Mouse (Mus musculus): ENCODE data around the gene Cinp. TPM values are rescaled to one million over a fixed set of nuclear protein-coding genes. Genes with fewer than 3 reads are reported as not detected.

Cinp gene
- polyA plus RNA-seq, 1 experiment from 2014 or later = 74.3 TPM

GRCm38 (mm10) chr12:110891887-110892286 is 2.9 kb upstream of the Cinp start:
- no peaks in the 10 kb centered on the region for H3K27me3 ChIP-seq
- 93% methylated on average over 1 of the region's 1 CpGs for WGBS
- no peak for ATAC-seq (ENCODE audit: insufficient number of reproducible peaks, insufficient read depth, low FRiP score, low TSS enrichment, low read depth)
- H3K36me3 ChIP-seq = 0 out of 2 replicates have a peak, but pooled peaks cover 2% of the 10 kb centered on the region
- H3K27ac ChIP-seq = no peak overlapping the region
- no peak overlapping the region for H3K4me3 ChIP-seq
- H3K9ac ChIP-seq = no peak overlapping the region
- no peak overlapping the region for H3K4me2 ChIP-seq
- H3K9me3 ChIP-seq = no peaks in the 10 kb centered on the region
- peaks cover 17% of the 10 kb centered on the region for H3K4me1 ChIP-seq

- Histone ChIP-seq H3K27ac (0 out of 2 replicates have a peak overlapping the region, but pooled peaks have one; percentile 85), H3K27me3 (no peaks in the 10 kb centered on the region), H3K4me1 (peaks cover 17% of the 10 kb centered on the region), H3K4me3 (peak overlapping the region; percentile 79), H3K9ac (peak overlapping the region; percentile 84), H3K9me3 (no peaks in the 10 kb centered on the region), H3K4me2 (peak overlapping the region; percentile 88), H3K36me3 (peaks cover 3% of the 10 kb centered on the region)
- WGBS = under 1% methylated on average over 25 of the region's 25 CpGs
- peak; percentile 26; the same call in 1 of the 2 replicates for ATAC-seq (ENCODE audit: insufficient number of reproducible peaks, insufficient read depth, low FRiP score, low TSS enrichment, low read depth)
These were observed 339 bp downstream of the Cinp start for GRCm38 (mm10) chr12:110888606-110889005.

GRCm38 (mm10) chr12:110888106-110888505 is 839 bp downstream of the Cinp start:
- 43% methylated on average over 12 of the region's 12 CpGs for WGBS
- no peaks in the 10 kb centered on the region for H3K27me3 ChIP-seq
- 0 out of 2 replicates have a peak overlapping the region, but pooled peaks have one; percentile 85 for H3K27ac ChIP-seq
- H3K4me1 ChIP-seq = peaks cover 17% of the 10 kb centered on the region
- H3K9me3 ChIP-seq = no peaks in the 10 kb centered on the region
- H3K9ac ChIP-seq = peak overlapping the region; percentile 84
- H3K4me3 ChIP-seq = peak overlapping the region; percentile 79
- H3K36me3 ChIP-seq = peaks cover 8% of the 10 kb centered on the region
- ATAC-seq (ENCODE audit: insufficient number of reproducible peaks, insufficient read depth, low FRiP score, low TSS enrichment, low read depth) = no peak
- peak overlapping the region; percentile 88 for H3K4me2 ChIP-seq

GRCm38 (mm10) chr12:110885251-110885650 is 3.7 kb downstream of the Cinp start:
- Histone ChIP-seq H3K9me3 (no peaks in the 10 kb centered on the region), H3K4me1 (peaks cover 15% of the 10 kb centered on the region), H3K9ac (no peak overlapping the region), H3K27ac (no peak overlapping the region), H3K27me3 (no peaks in the 10 kb centered on the region), H3K4me2 (no peak overlapping the region), H3K36me3 (peaks cover 34% of the 10 kb centered on the region), H3K4me3 (no peak overlapping the region)
- ATAC-seq (ENCODE audit: insufficient number of reproducible peaks, insufficient read depth, low FRiP score, low TSS enrichment, low read depth) = no peak
- WGBS = 97% methylated on average over 2 of the region's 2 CpGs

- Histone ChIP-seq H3K27me3 (no peaks in the 10 kb centered on the region), H3K27ac (no peak overlapping the region), H3K4me3 (no peak overlapping the region), H3K4me1 (no peaks in the 10 kb centered on the region), H3K9me3 (no peaks in the 10 kb centered on the region), H3K9ac (no peak overlapping the region), H3K4me2 (no peak overlapping the region), H3K36me3 (peaks cover 60% of the 10 kb centered on the region)
- no peak for ATAC-seq (ENCODE audit: insufficient number of reproducible peaks, insufficient read depth, low FRiP score, low TSS enrichment, low read depth)
- WGBS = 87% methylated on average over 7 of the region's 7 CpGs
These were observed 6.7 kb downstream of the Cinp start for GRCm38 (mm10) chr12:110882291-110882690.

- Histone ChIP-seq H3K27me3 (no peaks in the 10 kb centered on the region), H3K27ac (no peak overlapping the region), H3K36me3 (peaks cover 92% of the 10 kb centered on the region), H3K9me3 (no peaks in the 10 kb centered on the region), H3K4me3 (no peak overlapping the region), H3K4me2 (no peak overlapping the region), H3K4me1 (no peaks in the 10 kb centered on the region), H3K9ac (no peak overlapping the region)
- ATAC-seq (ENCODE audit: insufficient number of reproducible peaks, insufficient read depth, low FRiP score, low TSS enrichment, low read depth) = no peak
- WGBS = 88% methylated on average over 2 of the region's 2 CpGs
These were observed 13.6 kb downstream of the Cinp start for GRCm38 (mm10) chr12:110875351-110875750.

- 92% methylated on average over 5 of the region's 5 CpGs for WGBS
- Histone ChIP-seq H3K27me3 (no peaks in the 10 kb centered on the region), H3K4me2 (no peak overlapping the region), H3K9ac (no peak overlapping the region), H3K27ac (no peak overlapping the region), H3K36me3 (peaks cover 90% of the 10 kb centered on the region), H3K4me1 (no peaks in the 10 kb centered on the region), H3K4me3 (no peak overlapping the region), H3K9me3 (no peaks in the 10 kb centered on the region)
- ATAC-seq (ENCODE audit: insufficient number of reproducible peaks, insufficient read depth, low FRiP score, low TSS enrichment, low read depth) = no peak
These were observed 17.7 kb downstream of the Cinp start for GRCm38 (mm10) chr12:110871247-110871646.

- Histone ChIP-seq H3K27me3 (no peaks in the 10 kb centered on the region), H3K9ac (no peak overlapping the region), H3K4me1 (no peaks in the 10 kb centered on the region), H3K4me3 (no peak overlapping the region), H3K27ac (no peak overlapping the region), H3K36me3 (peaks cover 88% of the 10 kb centered on the region), H3K9me3 (no peaks in the 10 kb centered on the region), H3K4me2 (no peak overlapping the region)
- ATAC-seq (ENCODE audit: insufficient number of reproducible peaks, insufficient read depth, low FRiP score, low TSS enrichment, low read depth) = no peak
- WGBS = 92% methylated on average over 4 of the region's 4 CpGs
These were observed 18.8 kb downstream of the Cinp start for GRCm38 (mm10) chr12:110870107-110870506.

GRCm38 (mm10) chr12:110865989-110866388 is 23.0 kb downstream of the Cinp start:
- no peak overlapping the region for H3K27ac ChIP-seq
- peaks cover 81% of the 10 kb centered on the region for H3K36me3 ChIP-seq
- 0 out of 2 replicates have a peak overlapping the region, but pooled peaks have one; percentile 11 for H3K9ac ChIP-seq
- no peak overlapping the region for H3K4me3 ChIP-seq
- H3K27me3 ChIP-seq = no peaks in the 10 kb centered on the region
- no peak overlapping the region for H3K4me2 ChIP-seq
- ATAC-seq (ENCODE audit: insufficient number of reproducible peaks, insufficient read depth, low FRiP score, low TSS enrichment, low read depth) = no peak
- no peaks in the 10 kb centered on the region for H3K4me1 ChIP-seq
- H3K9me3 ChIP-seq = no peaks in the 10 kb centered on the region
- WGBS = 88% methylated on average over 10 of the region's 10 CpGs

- Histone ChIP-seq H3K27me3 (no peaks in the 10 kb centered on the region), H3K4me3 (no peak overlapping the region), H3K4me1 (no peaks in the 10 kb centered on the region), H3K4me2 (no peak overlapping the region), H3K9me3 (no peaks in the 10 kb centered on the region), H3K9ac (0 out of 2 replicates have a peak overlapping the region, but pooled peaks have one; percentile 11), H3K36me3 (peaks cover 78% of the 10 kb centered on the region), H3K27ac (no peak overlapping the region)
- no peak for ATAC-seq (ENCODE audit: insufficient number of reproducible peaks, insufficient read depth, low FRiP score, low TSS enrichment, low read depth)
- WGBS = 72% methylated on average over 6 of the region's 6 CpGs
These were observed 23.4 kb downstream of the Cinp start for GRCm38 (mm10) chr12:110865571-110865970.

GRCm38 (mm10) chr12:110864008-110864407 is 24.9 kb downstream of the Cinp start:
- Histone ChIP-seq H3K27ac (no peak overlapping the region), H3K36me3 (peaks cover 77% of the 10 kb centered on the region), H3K27me3 (no peaks in the 10 kb centered on the region), H3K4me1 (no peaks in the 10 kb centered on the region), H3K4me2 (no peak overlapping the region), H3K9ac (no peak overlapping the region), H3K9me3 (no peaks in the 10 kb centered on the region), H3K4me3 (no peak overlapping the region)
- 94% methylated on average over 6 of the region's 6 CpGs for WGBS
- ATAC-seq (ENCODE audit: insufficient number of reproducible peaks, insufficient read depth, low FRiP score, low TSS enrichment, low read depth) = no peak

GRCm38 (mm10) chr12:110861256-110861655 is 27.7 kb downstream of the Cinp start:
- H3K27me3 ChIP-seq = no peaks in the 10 kb centered on the region
- no peaks in the 10 kb centered on the region for H3K9me3 ChIP-seq
- H3K4me3 ChIP-seq = no peak overlapping the region
- H3K4me1 ChIP-seq = peaks cover 5% of the 10 kb centered on the region; the same call in 1 of the 2 replicates
- 63% methylated on average over 7 of the region's 7 CpGs for WGBS
- no peak overlapping the region for H3K9ac ChIP-seq
- H3K36me3 ChIP-seq = peaks cover 69% of the 10 kb centered on the region
- H3K4me2 ChIP-seq = no peak overlapping the region
- no peak overlapping the region for H3K27ac ChIP-seq
- ATAC-seq (ENCODE audit: insufficient number of reproducible peaks, insufficient read depth, low FRiP score, low TSS enrichment, low read depth) = no peak
